Mouse (Mus musculus): ENCODE results near the gene Aasdh.
"Not testable (repeated sequence)": the region's sequence is repeated elsewhere in the genome, so short reads cannot be mapped to it uniquely, and the experiment has no call there.

The Aasdh gene

GRCm38 (mm10) chr5:76905405-76906154, at the start of gene Aasdh:
Aasdh (minus strand) TSS chr5:76905514.
- peak; percentile 96 to 97 for DNase-seq

- DNase-seq: no peak
These were observed 49.1 kb upstream of the Aasdh start for GRCm38 (mm10) chr5:76954271-76954900.

- DNase-seq: no peak
These were observed 48.5 kb upstream of the Aasdh start for GRCm38 (mm10) chr5:76953794-76954193.

GRCm38 (mm10) chr5:76952112-76953040, 47.1 kb upstream of the Aasdh start:
- no peak for DNase-seq

- DNase-seq: peak; percentile 96 to 97
These were observed 46.1 kb upstream of the Aasdh start, which contains the start of the genes Paics and Ppat for GRCm38 (mm10) chr5:76951106-76952027. Paics (plus strand) TSS chr5:76951307. Ppat (minus strand) TSS chr5:76951578.

GRCm38 (mm10) chr5:76950343-76951105, 45.2 kb upstream of the Aasdh start:
- DNase-seq: peak in 1 of 2 experiments; percentile 25

GRCm38 (mm10) chr5:76947758-76948157, 42.4 kb upstream of the Aasdh start:
- no peak for DNase-seq

- DNase-seq: no peak
These were observed 41.8 kb upstream of the Aasdh start for GRCm38 (mm10) chr5:76947142-76947541.

- DNase-seq: no peak
These were observed 40.3 kb upstream of the Aasdh start for GRCm38 (mm10) chr5:76945678-76946033.

GRCm38 (mm10) chr5:76944965-76945677, 39.8 kb upstream of the Aasdh start:
- DNase-seq: no peak

- no peak for DNase-seq
These were observed 37.2 kb upstream of the Aasdh start for GRCm38 (mm10) chr5:76942505-76942904.

- no peak for DNase-seq
These were observed 36.7 kb upstream of the Aasdh start for GRCm38 (mm10) chr5:76941975-76942374.

GRCm38 (mm10) chr5:76939717-76940116, 34.4 kb upstream of the Aasdh start:
- DNase-seq: no peak

GRCm38 (mm10) chr5:76929180-76929877, 24.0 kb upstream of the Aasdh start:
- DNase-seq: no peak

GRCm38 (mm10) chr5:76928124-76928832, 23.0 kb upstream of the Aasdh start:
- DNase-seq: no peak

- no peak for DNase-seq
These were observed 19.0 kb upstream of the Aasdh start for GRCm38 (mm10) chr5:76924296-76924695.

- DNase-seq: peak; percentile 68 to 74
These were observed 18.1 kb upstream of the Aasdh start for GRCm38 (mm10) chr5:76923428-76923827.

- DNase-seq: no peak
These were observed 17.5 kb upstream of the Aasdh start for GRCm38 (mm10) chr5:76922833-76923232.

- DNase-seq: not testable (repeated sequence)
These were observed 7.2 kb upstream of the Aasdh start for GRCm38 (mm10) chr5:76912522-76912921.

Measured in cerebellum, postnatal 36 days (tissue).